Mouse (Mus musculus) thymus, postnatal 10 days (tissue): Measurements from ENCODE around the gene Frmd5.

Source experiments
- DNase-seq, 2 experiments: peaks; one replicate each; pipeline ENCODE4 v3.0.0; 2021; ENCODE audit warnings: low spot score in 2 of 2

Gene Frmd5

DNA sequence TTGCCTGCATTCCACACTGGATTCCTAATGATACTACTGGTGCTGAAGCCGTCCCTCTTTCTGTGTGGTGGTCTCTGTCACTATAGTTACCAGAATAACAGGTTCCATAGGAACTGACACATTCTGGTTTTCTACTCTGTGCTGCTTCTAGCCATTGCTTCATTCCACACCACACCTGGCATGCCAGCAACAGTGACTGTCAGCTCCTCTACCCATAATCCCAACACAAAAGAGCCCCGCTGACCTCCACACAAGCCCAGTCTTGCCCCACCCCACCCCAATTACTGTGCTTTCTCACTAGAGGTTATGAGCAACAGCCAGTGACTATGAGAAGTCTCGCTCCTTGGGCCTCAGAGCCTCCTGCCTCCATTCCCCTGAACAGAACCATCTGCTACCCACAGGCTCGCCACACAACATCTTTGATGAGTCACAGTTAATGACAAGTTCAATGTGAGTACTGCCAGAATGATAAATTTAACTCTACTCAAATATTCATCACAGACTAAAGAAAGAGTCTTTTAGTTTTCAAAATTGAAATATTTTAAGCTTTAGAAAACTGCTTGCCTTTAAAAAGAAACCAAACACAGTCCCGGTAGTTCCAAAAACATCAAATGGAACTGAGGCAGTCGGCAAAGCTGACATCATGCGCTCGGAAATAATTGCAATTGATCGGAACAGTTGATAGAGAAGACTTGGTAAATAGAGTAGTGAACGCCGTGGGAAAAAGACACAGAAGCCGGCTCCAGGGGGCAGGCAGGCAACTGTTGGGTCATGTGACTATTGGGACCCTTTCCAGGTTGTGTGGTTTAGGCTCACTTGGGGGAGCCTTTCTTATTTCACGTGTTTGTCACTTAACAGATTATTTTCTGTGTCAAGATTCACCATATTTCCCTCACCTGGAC is 185.4 kb downstream of the Frmd5 start:
- no peak for DNase-seq

DNA sequence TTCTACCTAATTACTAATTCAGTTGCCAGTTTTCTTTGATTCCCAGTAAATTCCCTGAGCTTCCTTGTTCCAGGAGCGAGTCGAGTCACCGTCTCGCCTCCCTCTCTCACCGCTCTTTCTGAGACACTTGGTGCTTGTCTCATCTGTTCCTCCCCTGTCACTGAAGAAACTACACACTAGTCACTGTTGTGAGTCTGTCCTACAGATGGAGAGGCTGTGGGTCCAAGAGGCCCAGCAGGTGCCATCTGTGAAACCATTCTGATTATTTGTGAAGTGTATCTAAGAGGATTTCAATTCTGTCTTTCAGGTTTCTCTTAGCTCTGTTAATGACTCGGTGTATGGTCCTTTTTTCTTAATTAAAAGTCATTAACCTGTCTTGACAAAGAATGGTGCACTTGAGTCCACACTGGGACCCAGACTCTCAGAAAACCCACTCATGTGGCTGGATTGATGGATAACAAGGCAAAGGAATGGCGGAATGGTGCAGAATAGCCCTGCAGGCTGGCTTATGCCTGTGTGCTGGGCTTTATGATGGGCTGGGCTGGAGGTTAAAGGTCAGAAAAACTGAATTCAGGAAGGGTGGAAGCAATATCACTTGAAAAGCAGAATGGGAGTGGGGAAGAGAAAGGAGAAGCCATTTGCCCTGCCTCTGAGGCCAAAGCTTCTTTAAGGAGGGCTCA is 186.2 kb downstream of the Frmd5 start:
- no peak for DNase-seq

DNA sequence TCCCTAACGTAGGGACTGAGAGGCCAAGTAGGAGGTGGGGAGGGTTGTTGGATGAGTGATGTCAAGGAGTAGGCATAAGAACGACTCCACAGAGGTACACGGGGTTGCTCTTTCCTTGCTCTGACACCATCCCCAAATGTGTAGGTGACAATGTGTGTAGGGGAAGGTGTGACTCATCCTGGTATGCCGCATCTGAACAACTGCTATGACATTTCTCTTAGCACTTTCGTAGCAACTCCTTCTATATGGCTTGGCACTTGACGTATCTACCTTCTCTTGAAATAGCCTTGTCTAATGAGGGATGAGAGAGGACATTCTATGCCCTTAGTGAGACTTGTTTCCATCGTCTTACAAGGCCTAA is 191.7 kb downstream of the Frmd5 start:
- no peak for DNase-seq

DNA sequence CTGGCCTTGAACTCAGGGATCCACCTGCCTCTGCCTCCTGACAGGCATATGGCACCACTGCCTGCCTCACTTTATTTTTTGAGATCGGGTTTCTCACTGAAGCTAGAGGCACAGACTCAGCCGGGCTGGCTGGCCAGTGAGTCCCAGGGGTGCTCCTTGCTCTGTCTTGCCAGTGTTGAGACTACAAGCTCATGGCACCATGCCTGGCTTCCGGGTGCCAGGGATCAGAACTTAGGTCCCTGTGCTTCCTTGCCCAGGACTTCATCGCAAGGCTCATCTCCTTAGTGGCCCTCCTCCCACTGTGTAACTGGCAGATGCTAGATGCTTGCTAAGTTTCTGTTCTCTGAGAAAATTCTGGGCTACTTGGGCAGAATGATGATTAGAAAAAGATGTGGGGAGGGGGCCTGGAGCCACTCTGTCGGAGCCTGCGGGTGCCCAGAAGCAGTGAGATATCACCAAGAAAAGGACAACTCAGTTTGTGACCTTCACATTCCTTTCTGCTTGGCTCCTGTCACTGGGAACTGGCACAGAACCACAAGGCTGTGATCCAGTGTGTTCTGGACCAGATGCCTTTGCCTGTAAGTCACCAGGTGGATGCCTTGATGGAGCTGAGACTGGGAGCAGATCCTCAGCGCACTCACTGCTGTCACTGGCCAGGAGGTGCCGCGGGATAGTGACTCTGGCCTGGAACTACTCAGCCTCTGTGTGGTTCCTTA is 192.2 kb downstream of the Frmd5 start:
- DNase-seq = no peak

DNA sequence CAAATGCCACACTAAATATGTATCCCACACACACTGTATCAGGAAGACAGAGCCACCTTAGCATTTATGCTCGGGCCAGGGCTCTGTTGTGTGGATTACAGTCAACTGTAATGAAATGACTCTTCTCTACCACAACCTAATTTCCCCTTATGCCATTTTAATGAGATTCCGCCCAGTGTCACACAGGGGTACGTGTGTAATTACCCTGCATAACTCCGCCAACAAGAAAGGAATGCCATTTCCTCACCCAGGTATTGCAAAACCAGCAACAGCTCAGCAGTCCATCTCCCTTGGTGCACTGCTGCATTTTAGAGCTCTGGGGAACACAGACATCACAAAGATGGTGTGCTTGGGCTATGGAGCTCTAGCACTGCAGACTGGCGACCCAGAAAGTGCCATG is 194.8 kb downstream of the Frmd5 start:
- no peak for DNase-seq

DNA sequence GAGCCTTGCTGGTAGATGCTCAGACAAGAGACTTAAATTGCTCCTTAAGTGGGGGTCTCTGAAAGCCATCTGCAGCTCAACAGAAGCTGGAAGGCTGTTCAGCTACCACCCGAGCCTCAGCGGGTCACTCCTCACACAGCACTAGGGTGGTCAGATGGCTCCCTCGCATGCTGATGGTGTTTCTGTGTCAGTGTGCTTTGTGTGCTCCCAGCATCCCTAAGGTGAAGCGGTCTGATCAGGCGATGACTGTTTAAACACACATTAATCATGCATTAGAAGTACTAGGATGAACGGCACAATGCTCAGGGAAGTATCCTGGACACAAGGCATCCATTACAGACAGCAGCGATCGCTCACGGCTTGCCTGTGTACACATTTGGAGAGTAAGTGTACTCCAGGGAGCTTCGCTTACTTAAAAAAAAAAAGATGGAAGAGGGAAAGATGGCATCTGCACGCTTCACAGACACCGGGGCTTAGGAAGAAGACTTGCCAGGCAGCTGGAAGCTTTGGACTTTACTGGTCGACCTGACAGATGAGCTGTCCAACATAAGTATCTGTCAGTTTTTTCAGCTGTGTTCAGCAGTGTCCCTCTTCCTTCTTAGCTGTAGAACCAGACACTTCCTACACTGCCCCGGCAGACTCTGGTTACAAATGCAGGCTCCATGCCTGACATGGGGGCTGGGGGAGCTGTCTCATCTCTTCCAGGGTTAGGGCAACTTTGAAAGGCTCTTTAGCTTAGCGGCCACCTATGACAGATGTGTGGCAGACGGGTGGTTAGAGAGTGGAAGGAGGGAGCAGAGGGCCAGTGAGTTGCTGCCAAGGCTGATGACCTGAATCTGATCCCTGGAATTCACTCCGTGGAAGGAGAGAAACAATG is 196.6 kb downstream of the Frmd5 start:
- no peak for DNase-seq

DNA sequence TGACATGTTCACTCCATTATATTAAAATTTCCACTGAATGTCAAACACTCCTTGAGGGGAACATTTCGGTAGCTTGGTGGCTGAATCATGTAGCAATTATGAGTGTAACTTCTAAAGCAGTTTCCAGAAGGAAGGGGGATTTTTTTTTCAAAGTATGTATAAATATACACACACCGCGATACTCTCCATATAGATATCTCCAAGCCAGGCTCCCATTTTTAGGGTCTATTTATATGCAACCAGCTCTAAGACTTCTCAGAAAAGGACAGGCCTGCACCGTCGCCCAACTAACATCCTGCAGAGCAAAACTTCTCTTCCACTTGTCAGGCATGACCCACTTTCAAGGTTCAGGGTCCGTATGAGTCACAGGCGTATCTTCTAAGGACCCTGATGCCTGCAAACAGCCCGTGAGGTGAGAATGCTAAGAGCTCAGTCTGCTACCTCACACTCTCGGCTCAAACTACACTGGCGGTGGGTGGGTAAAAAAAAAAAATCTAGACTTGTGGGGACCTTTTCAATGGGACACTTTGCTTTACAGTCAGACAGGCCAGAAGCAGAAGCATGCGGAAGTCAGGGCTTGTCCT is 197.7 kb downstream of the Frmd5 start:
- no peak for DNase-seq

DNA sequence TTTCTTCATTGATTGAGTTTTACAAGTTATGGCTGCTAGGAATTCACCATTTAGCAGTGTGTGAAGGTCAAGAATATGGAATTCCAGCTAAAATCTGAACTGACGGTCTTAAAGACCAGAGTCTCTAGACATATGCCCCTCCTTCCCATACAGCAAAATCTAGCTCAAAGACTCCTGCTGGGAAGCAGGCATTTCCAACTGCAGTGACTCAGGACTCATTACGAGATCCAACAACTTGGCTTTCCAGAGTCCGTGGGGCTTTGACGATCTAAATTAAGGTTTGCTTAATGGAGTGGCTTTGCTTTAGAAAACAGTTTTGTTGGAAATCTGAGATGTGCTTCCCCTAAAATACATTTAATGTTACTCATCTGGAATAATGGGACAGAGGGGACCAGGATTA is 204.5 kb downstream of the Frmd5 start:
- no peak for DNase-seq

DNA sequence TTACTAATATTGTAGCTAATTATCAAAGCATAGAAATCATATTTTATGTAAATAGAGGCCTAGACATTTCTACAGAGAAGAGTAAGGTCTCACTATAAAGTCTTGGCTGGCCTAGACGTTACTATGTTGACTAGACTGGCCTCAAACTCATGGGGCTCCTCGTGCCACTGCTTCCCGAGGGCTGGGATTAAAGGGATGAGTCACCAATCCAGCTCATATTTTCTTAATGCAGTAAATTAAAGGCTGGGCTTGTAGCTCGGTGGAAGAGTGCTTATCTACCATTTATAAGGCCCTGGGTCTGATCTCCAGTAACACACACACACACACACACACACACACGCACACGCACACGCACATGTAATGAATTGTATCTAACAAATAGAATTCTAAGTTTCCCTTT is 205.3 kb downstream of the Frmd5 start:
- no peak for DNase-seq

DNA sequence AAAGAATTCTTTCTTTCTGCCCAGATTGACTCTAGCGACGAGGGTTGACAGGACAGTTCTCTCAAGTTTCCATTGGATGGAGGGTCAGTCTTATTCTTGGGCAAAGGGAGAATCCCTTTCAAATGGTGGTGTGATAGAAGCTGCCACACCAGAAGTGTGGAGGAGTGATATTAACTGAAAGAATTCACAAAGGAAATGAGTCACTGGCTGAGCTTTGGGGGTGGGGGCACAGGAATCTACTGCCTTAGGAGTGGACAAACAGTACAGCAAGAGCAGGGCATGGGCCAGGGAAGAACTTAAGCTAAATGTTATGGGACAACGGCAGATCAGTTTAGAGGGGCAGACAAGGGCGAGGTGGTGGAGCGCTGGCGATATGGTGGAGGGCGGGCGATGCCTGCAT is 206.2 kb downstream of the Frmd5 start:
- DNase-seq = no peak

DNA sequence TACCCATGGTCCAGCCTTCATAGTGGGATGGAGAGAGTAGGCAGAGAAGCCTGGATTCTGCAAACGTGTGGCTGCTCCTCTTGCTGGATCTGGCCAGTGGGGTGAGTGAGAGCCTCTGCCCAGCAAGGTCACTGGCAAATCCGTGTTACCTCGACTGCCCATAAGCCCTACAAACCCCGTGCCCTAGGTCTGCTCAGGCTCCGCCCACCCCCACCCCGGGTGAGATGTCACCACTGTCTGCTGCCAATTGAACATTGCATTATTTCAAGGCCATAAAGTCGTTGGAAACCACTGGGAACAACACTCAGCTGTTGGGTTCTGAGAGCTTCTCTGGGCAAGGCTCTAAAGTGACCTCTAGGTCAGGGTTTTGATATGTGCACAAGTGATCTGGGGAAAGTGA is 208.6 kb downstream of the Frmd5 start:
- DNase-seq = no peak

DNA sequence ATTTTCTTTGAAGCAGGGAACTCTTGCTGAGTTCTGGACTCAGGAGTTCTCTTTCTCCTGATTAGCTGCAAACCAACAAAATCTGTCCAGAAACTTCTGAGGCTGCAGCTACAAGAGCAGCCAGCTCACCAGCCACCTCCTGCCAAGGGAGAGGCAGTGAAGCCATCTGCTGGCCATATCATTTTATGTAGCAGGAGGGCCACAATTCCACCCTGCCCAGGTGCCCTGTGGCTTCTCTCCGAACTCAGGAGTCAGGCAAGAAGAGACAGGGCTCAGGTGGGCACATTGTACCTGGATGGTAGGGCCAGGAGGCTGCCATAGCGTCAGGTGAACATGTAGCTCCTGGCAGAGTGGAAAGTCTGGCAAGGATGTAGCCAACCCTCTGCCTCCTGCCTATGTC is 210.3 kb downstream of the Frmd5 start:
- DNase-seq = no peak

DNA sequence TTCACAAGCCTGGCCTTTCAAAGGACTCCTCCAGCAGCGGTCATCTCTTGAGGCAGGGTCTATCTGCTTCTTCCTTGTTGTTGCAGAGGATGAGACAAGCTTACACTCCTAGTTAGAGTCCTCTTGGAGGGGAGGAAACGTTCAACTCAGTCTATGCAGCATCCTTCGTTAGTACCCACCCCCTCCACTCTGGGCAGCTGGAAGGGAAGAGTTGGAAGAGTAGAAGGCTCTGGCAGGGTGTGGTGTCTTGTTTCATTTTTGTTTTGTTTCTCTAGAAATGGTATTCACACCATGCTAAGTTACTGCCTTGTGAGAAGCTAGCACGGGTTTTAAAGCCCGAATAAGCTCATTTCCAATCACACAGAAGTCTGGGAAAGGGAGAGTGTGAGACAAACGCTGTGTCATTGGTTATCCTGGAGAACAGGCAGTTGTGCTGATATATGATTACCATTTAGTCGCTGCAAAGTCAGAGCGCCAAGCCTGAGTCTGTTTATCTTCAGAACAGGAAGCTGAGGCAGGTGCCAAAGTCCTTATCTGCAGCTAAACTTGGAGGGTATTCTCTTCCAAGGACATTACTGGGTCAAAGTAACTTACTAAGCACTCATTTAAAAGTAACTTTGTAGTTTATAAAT is 212.1 kb downstream of the Frmd5 start:
- DNase-seq = no peak

DNA sequence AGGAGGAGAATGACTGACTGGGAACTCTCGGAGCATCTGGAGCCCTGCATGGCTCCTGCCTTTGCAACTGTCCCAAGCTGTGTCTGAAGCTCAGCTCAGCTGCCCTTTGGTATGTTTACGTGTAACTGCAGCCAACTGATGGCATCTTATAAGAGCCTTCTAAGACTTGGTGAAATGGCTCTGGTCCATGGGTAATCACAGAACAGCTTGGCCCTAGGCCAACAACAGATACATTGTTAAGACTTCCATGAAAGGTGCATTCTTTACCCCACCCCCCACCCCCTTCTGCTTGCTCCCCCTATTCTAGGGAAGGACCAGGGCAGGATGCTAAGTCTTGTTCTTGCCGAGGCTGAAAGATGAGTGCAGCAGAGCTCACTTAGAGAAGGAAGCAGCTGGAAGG is 212.8 kb downstream of the Frmd5 start:
- no peak for DNase-seq

DNA sequence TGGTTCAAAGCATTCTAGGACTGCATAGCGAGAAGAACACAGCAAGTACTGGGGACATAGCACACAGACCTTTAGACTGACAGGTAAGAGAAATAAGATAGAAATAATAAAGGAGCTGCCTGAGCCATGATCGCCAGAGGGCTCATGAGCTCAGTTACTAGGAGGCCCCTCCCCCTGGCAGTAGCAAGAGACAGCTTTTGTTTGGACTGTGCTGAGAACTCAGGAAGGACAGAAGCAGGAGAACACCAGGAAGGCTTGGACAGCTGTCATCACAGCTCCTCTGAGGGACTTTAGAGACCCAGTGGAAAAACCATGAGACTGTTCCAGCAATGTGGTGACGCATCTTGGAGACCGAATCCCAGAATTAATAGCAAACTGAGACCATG is 218.6 kb downstream of the Frmd5 start:
- DNase-seq = no peak

DNA sequence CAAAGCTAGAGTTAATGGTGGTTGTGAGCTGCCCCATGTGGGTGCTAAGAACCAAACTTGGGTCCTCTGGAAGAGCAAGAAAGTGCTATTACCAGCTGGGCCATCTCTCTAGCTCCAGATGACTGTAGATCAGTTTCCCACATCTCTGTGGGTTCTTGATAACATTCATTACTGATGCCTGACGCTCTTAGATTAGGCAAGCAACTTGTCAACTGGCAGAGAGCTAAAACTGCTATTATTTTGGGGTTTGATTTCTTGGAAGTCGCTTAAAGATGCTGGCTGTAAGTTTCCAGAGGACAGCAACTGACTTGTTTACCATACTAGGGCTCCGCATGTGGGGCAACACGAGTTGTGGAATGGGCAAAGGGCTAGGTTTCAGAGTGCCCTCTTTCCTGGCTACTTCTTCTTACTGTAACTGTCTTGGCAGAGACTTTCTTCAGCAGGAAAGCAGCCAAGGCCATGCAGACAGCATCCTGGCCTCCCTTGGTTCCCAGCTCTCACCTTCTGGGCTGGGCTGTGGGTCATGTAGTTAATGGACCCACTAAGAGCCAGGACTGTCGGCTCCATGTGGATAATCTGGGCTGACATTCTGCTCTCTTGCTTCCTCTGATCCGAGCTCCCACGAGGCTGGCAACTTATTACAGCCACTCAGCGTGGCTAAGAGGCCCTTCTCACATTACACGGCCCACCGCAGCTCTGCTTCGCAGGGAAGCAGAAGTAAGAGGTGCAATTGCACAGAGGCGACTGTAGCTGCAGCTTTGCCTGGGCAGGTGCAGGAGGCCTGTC is 219.2 kb downstream of the Frmd5 start:
- no peak for DNase-seq

DNA sequence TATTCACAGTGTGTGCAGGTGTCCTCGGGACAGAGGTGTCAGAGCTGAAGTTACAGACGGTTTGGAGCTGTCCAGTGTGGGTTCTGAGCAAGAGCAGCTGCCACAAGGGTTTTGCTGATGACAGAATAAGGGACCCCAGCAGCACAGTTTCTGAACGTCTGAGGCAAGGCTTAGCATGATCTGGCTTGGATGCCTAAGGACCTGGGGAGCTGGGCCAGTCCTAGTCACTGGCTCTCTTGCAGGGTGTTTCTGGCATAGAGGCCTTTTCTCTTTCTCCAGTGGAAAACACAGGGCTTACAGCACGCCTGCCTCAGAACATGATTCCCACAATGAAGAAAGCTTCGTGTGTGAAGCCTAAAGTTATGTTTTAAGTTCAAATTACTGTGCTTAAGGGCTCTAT is 222.2 kb downstream of the Frmd5 start:
- no peak for DNase-seq

DNA sequence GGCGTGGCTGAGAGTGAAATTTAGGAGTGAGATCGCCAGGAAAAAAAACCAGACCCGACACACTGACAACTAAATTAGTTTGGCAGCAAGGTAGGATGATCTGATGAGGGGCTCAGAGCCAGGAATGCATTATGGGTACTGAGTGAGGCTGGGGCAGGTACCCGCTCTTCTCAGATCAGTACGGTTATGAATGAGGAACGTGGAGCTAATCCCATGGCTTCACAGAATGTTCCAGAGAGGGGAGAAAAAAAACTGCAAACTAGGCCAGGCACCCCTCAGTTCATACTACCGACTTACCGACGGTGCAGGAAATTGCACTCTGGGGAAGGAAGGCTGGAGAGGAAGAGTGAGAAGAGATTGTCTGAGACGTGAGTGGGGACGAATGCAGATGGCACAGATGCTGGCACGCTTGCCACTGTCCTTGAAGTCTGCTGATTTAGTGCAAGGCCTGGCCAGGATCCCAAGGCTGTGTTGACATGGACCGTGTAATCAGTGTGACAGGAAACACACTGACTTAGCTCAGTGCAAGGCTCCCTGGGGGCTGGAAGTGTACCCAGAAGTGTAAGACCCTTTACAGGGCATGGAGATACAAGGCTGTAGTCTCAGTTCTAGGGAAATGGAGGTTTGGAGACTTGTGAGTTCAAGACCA is 223.3 kb downstream of the Frmd5 start:
- no peak for DNase-seq

DNA sequence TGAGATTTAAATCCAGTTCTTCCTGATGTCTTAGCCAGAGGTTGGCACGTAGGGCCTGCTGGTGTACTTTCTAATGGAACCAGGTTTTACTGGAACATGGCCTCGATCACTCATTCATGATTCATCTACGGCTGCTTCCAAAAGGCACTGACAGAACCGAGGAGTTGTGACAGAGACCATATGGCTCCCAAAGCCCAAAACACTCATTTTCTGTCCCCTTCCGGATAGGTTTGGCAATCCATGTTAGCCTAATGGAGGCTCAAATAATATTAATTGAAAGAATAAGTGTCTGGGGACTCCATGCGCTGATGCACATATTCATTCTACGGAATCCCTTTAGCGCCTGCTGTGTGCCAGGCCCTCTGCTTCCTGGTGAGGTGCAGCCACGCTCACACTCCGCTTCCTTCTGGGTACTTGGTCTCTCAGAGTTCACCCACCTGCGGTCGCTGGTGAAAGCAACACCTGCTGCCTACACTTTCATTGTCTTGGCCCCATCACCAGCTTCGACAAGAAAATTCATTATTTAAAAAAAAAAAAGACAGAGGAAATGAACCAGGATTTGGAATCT is 224.0 kb downstream of the Frmd5 start:
- no peak for DNase-seq
